Mouse (Mus musculus) forebrain, embryonic 14.5 days (tissue): ENCODE results near the gene R3hdml. TPM values are rescaled to one million over a fixed set of nuclear protein-coding genes. Genes with fewer than 3 reads are reported as not detected.

ENCODE experiments used
- ATAC-seq: fragments of 200-750 bp; cut with Nextera tagmentation; 2 replicates; pipeline ENCODE4 v1.8.0; 2017; ENCODE audit warnings: mild to moderate bottlenecking, moderate library complexity
- DNase-seq: peaks from one replicate; pipeline ENCODE4 v3.0.0-alpha.2; 2015; ENCODE audit warnings: low spot score
- H3K27ac ChIP-seq: fragments of 300-500 bp; sonication (generic); 2 replicates; pipeline ENCODE4 v1.5.1; 2014; ENCODE audit warnings: low read depth, mild to moderate bottlenecking, control low read depth, low read length, moderate library complexity
- H3K27me3 ChIP-seq: fragments of 300-500 bp; sonication (generic); replicated peaks from 2 replicates; pipeline ENCODE4 v1.6.1; 2014; ENCODE audit warnings: low read length, control low read depth, mixed read lengths; ENCODE audit not compliant: control insufficient read depth, insufficient read depth
- H3K36me3 ChIP-seq: fragments of 300-500 bp; sonication (generic); 2 replicates; pipeline ENCODE4 v1.6.1; 2014; ENCODE audit warnings: low read length, control low read depth; ENCODE audit not compliant: control insufficient read depth, insufficient read depth
- H3K4me1 ChIP-seq: fragments of 300-500 bp; sonication (generic); 2 replicates; pipeline ENCODE4 v1.6.1; 2014; ENCODE audit warnings: antibody characterized with exemption, low read length, control low read depth; ENCODE audit not compliant: control insufficient read depth, insufficient read depth
- H3K4me2 ChIP-seq: fragments of 300-500 bp; sonication (generic); 2 replicates; pipeline ENCODE4 v1.6.1; 2014; ENCODE audit warnings: mild to moderate bottlenecking, control low read depth, low read length
- H3K4me3 ChIP-seq: fragments of 300-500 bp; sonication (generic); 2 replicates; pipeline ENCODE4 v1.5.1; 2014; ENCODE audit warnings: low read depth, low read length, control low read depth
- H3K9ac ChIP-seq: fragments of 300-500 bp; sonication (generic); 2 replicates; pipeline ENCODE4 v1.6.1; 2014; ENCODE audit warnings: mild to moderate bottlenecking, low read length, control low read depth, moderate library complexity
- H3K9me3 ChIP-seq: fragments of 300-500 bp; sonication (generic); replicated peaks from 2 replicates; pipeline ENCODE4 v1.6.1; 2016; ENCODE audit warnings: low read length, control low read depth, mixed read lengths; ENCODE audit not compliant: control insufficient read depth
- whole genome bisulfite sequencing: fragments of 180-500 bp; shearing (Covaris S2); extraction: QIAGEN DNeasy Blood & Tissue Kit; methylation state at CpG from one replicate; pipeline ENCODE4 v1.1.7; 2014; 5-methylcytosine and 5-hydroxymethylcytosine counted together
- polyA plus RNA-seq: library from polyadenylated mRNA; unstranded; fragments of >200 nt; fragmentation: Nextera tagmentation; extraction: Ambion mirVana; gene quantifications from 2 replicates; pipeline ENCODE4 v1.2.1, GENCODE M21; 2014

Gene R3hdml
- polyA plus RNA-seq, 1 experiment from 2014 or later, result not detected

GRCm38 (mm10) chr2:163487360-163487759, 4.8 kb upstream of the R3hdml start:
- no peaks in the 10 kb centered on the region for H3K9me3 ChIP-seq
- H3K4me1 ChIP-seq, result no peaks in the 10 kb centered on the region
- H3K4me3 ChIP-seq, result no peak overlapping the region
- DNase-seq (no peak), ATAC-seq (no peak)
- H3K27me3 ChIP-seq, result no peaks in the 10 kb centered on the region
- no peak overlapping the region for H3K27ac ChIP-seq
- H3K4me2 ChIP-seq, result no peak overlapping the region
- no peaks in the 10 kb centered on the region for H3K36me3 ChIP-seq
- H3K9ac ChIP-seq, result no peak overlapping the region
- 86% methylated on average over 3 of the region's 3 CpGs for WGBS

- Histone ChIP-seq H3K9ac (no peak overlapping the region), H3K36me3 (no peaks in the 10 kb centered on the region), H3K27ac (no peak overlapping the region), H3K4me3 (no peak overlapping the region), H3K4me1 (no peaks in the 10 kb centered on the region), H3K27me3 (no peaks in the 10 kb centered on the region), H3K4me2 (no peak overlapping the region), H3K9me3 (no peaks in the 10 kb centered on the region)
- no peak for DNase-seq
- no peak for ATAC-seq
- 53% methylated on average over 5 of the region's 5 CpGs for WGBS
Observed at GRCm38 (mm10) chr2:163489725-163490291, 2.3 kb upstream of the R3hdml start.

GRCm38 (mm10) chr2:163490656-163491055, 1.5 kb upstream of the R3hdml start:
- Histone ChIP-seq H3K4me1 (no peaks in the 10 kb centered on the region), H3K4me3 (no peak overlapping the region), H3K9ac (no peak overlapping the region), H3K4me2 (no peak overlapping the region), H3K27ac (no peak overlapping the region), H3K27me3 (no peaks in the 10 kb centered on the region), H3K36me3 (no peaks in the 10 kb centered on the region), H3K9me3 (no peaks in the 10 kb centered on the region)
- 93% methylated on average over 17 of the region's 17 CpGs for WGBS
- no peak for DNase-seq
- ATAC-seq, result no peak

DNA sequence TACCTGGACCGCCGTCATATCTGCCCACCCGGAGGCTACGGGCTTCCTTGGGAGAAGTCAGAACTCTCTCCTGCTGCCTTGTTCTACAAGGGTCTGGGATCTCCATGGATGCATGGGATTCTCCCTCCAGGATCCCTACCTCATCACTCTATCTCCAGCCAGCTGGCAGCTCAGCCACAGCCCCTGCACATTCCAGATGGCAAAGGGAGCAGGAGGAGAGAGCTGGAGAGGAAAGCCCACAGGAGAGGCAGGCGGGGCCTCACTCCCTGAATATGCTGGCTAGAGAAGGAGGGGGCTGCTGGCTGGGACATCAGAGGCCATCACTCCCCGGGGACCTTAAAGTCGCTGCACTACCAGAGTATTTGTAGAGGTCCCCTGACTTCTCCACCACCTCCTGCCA, 767 bp upstream of the R3hdml start:
- Histone ChIP-seq H3K9me3 (no peaks in the 10 kb centered on the region), H3K4me2 (no peak overlapping the region), H3K9ac (no peak overlapping the region), H3K4me1 (no peaks in the 10 kb centered on the region), H3K27ac (no peak overlapping the region), H3K36me3 (no peaks in the 10 kb centered on the region), H3K4me3 (no peak overlapping the region), H3K27me3 (no peaks in the 10 kb centered on the region)
- 66% methylated on average over 7 of the region's 7 CpGs for WGBS
- DNase-seq (peak; percentile 60), ATAC-seq (peak; percentile 54; the same call in 1 of the 2 replicates)

DNA sequence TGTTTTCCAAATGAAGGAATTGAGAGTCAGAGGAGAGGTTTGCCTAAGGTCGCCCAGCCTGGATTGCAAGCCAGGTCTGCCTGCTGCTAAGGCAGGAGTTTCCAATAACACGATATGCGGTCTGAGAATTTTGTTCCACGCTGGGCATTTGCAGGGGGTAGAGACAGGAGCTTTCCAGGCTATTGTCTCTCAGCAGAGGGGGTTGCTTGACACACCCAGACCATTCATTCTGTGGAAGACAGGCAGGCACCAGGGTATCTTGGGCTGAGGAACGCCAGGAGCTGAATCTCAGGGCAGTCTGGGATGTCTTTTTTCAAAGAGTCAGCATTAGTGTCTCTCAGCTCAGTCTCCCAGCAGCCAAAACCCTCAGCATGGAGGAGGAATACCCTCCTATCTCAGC, 913 bp downstream of the R3hdml start:
- no peak for DNase-seq
- Histone ChIP-seq H3K9ac (no peak overlapping the region), H3K36me3 (no peaks in the 10 kb centered on the region), H3K27ac (no peak overlapping the region), H3K4me1 (no peaks in the 10 kb centered on the region), H3K27me3 (no peaks in the 10 kb centered on the region), H3K4me2 (no peak overlapping the region), H3K9me3 (no peaks in the 10 kb centered on the region), H3K4me3 (no peak overlapping the region)
- no peak for ATAC-seq
- 11% methylated on average over 5 of the region's 5 CpGs for WGBS

DNA sequence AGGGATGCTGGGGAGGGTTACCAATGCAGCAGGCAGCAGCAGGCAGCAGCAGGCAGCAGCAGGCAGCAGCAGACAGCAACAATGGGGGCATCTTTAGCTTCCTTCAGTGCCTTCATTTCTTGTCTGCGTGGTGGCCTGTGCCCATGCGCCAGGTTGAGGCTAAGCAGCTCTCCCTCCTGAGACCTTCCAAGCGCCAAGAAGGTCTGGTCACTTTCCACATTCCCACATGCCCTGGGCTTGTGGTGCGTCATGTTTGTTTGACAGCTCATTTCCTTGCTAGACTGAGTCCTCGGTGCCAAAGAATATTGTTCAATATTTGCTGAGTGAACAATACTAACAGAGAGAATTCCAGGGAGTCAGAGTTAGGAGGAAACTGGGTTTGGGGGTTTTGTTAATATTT, 1.9 kb downstream of the R3hdml start:
- Histone ChIP-seq H3K36me3 (no peaks in the 10 kb centered on the region), H3K9ac (no peak overlapping the region), H3K4me3 (no peak overlapping the region), H3K27me3 (no peaks in the 10 kb centered on the region), H3K4me1 (no peaks in the 10 kb centered on the region), H3K9me3 (no peaks in the 10 kb centered on the region), H3K27ac (no peak overlapping the region), H3K4me2 (no peak overlapping the region)
- WGBS, result 52% methylated on average over 5 of the region's 5 CpGs
- ATAC-seq (no peak), DNase-seq (no peak)

DNA sequence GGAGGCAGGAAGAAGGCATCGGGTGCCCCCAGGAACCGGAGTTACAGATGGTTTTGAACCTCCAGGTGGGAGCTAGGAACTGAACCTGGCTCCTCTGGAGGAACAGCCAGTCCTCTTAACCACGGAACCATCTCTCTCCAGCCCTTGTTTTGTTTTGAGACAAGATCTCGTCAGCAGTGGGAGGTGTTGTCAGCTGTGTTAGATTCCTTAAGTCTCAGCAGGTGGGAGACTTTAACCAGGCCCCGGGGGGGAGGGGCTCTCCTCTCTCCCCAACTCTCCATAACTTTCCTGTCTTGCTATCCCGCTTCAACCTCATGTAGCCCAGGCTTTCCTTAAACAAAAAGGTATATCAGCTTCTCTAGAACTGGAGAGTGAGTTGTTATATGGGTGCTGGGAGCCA, 2.3 kb downstream of the R3hdml start:
- DNase-seq, result no peak
- 52% methylated on average over 6 of the region's 6 CpGs for WGBS

GRCm38 (mm10) chr2:163502219-163502618, 10.1 kb downstream of the R3hdml start:
- H3K27me3 ChIP-seq, result no peaks in the 10 kb centered on the region
- H3K4me2 ChIP-seq, result no peak overlapping the region
- H3K27ac ChIP-seq, result no peak overlapping the region
- 75% methylated on average over 2 of the region's 2 CpGs for WGBS
- DNase-seq (no peak), ATAC-seq (no peak)
- no peaks in the 10 kb centered on the region for H3K4me1 ChIP-seq
- no peaks in the 10 kb centered on the region for H3K36me3 ChIP-seq
- H3K9ac ChIP-seq, result no peak overlapping the region
- no peak overlapping the region for H3K4me3 ChIP-seq
- H3K9me3 ChIP-seq, result no peaks in the 10 kb centered on the region

More for the DNA sequence above, 2.3 kb downstream of the R3hdml start:
- H3K9ac ChIP-seq, result no peak overlapping the region
- no peak overlapping the region for H3K27ac ChIP-seq
- no peak overlapping the region for H3K4me3 ChIP-seq
- H3K9me3 ChIP-seq, result no peaks in the 10 kb centered on the region
- no peaks in the 10 kb centered on the region for H3K36me3 ChIP-seq
- no peaks in the 10 kb centered on the region for H3K27me3 ChIP-seq
- no peaks in the 10 kb centered on the region for H3K4me1 ChIP-seq
- H3K4me2 ChIP-seq, result no peak overlapping the region
- ATAC-seq, result no peak

GRCm38 (mm10) chr2:163503191-163503590, 11.1 kb downstream of the R3hdml start:
- DNase-seq, result no peak
- Histone ChIP-seq H3K27me3 (no peaks in the 10 kb centered on the region), H3K4me3 (no peak overlapping the region), H3K9ac (no peak overlapping the region), H3K36me3 (no peaks in the 10 kb centered on the region), H3K4me2 (no peak overlapping the region), H3K27ac (no peak overlapping the region), H3K9me3 (no peaks in the 10 kb centered on the region), H3K4me1 (no peaks in the 10 kb centered on the region)
- ATAC-seq, result no peak
- WGBS, result 84% methylated on average over 7 of the region's 7 CpGs
